Mouse (Mus musculus) stomach, embryonic 14.5 days (tissue): Measurements from ENCODE around the gene Gm3435. TPM values are rescaled to one million over a fixed set of nuclear protein-coding genes. Genes with fewer than 3 reads are reported as not detected.
"Not testable (repeated sequence)": the region's sequence is repeated elsewhere in the genome, so short reads cannot be mapped to it uniquely, and the experiment has no call there.

Experiments
- ATAC-seq: fragments of 200-750 bp; cut with Nextera tagmentation; 2 replicates; pipeline ENCODE4 v1.8.0; 2017; ENCODE audit warnings: low read depth, moderate TSS enrichment; ENCODE audit not compliant: insufficient number of reproducible peaks, insufficient read depth, low FRiP score
- H3K27ac ChIP-seq: fragments of 300-500 bp; sonication (generic); 2 replicates; pipeline ENCODE4 v1.5.1; 2014; ENCODE audit warnings: mild to moderate bottlenecking, low read length, moderate library complexity, mixed read lengths
- H3K27me3 ChIP-seq: fragments of 300-500 bp; sonication (generic); 2 replicates; pipeline ENCODE4 v1.6.1; 2014; ENCODE audit warnings: low read length, control low read depth, mixed read lengths; ENCODE audit not compliant: control insufficient read depth, insufficient read depth
- H3K36me3 ChIP-seq: fragments of 300-500 bp; sonication (generic); 2 replicates; pipeline ENCODE4 v1.6.1; 2014; ENCODE audit warnings: mild to moderate bottlenecking, control low read depth, low read length, moderate library complexity, mixed read lengths; ENCODE audit not compliant: control insufficient read depth, insufficient read depth
- H3K4me1 ChIP-seq: fragments of 300-500 bp; sonication (generic); 2 replicates; pipeline ENCODE4 v1.6.1; 2014; ENCODE audit warnings: low read length, control low read depth, mixed read lengths; ENCODE audit not compliant: control insufficient read depth, insufficient read depth
- H3K4me2 ChIP-seq: fragments of 300-500 bp; sonication (generic); replicated peaks from 2 replicates; pipeline ENCODE4 v1.6.1; 2014; ENCODE audit warnings: low read depth, low read length, control low read depth
- H3K4me3 ChIP-seq: fragments of 300-500 bp; sonication (generic); 2 replicates; pipeline ENCODE4 v1.5.1; 2014; ENCODE audit warnings: low read depth, low read length, control low read depth
- H3K9ac ChIP-seq: fragments of 300-500 bp; sonication (generic); replicated peaks from 2 replicates; pipeline ENCODE4 v1.6.1; 2014; ENCODE audit warnings: low read depth, mild to moderate bottlenecking, control low read depth, low read length, moderate library complexity, mixed read lengths
- H3K9me3 ChIP-seq: fragments of 300-500 bp; sonication (generic); 2 replicates; pipeline ENCODE4 v1.6.1; 2016; ENCODE audit warnings: low read depth, low read length, control low read depth; ENCODE audit not compliant: control insufficient read depth
- WGBS: fragments of 180-500 bp; shearing (Covaris S2); extraction: QIAGEN DNeasy Blood & Tissue Kit; methylation state at CpG from one replicate; pipeline ENCODE4 v1.1.7; 2014; 5-methylcytosine and 5-hydroxymethylcytosine counted together
- polyA plus RNA-seq: library from polyadenylated mRNA; unstranded; fragments of >200 nt; fragmentation: Nextera tagmentation; extraction: Ambion mirVana; gene quantifications from 2 replicates; pipeline ENCODE4 v1.2.1, GENCODE M21; 2014

Gm3435 gene
- polyA plus RNA-seq, 1 experiment from 2014 or later = 4.2 TPM

DNA sequence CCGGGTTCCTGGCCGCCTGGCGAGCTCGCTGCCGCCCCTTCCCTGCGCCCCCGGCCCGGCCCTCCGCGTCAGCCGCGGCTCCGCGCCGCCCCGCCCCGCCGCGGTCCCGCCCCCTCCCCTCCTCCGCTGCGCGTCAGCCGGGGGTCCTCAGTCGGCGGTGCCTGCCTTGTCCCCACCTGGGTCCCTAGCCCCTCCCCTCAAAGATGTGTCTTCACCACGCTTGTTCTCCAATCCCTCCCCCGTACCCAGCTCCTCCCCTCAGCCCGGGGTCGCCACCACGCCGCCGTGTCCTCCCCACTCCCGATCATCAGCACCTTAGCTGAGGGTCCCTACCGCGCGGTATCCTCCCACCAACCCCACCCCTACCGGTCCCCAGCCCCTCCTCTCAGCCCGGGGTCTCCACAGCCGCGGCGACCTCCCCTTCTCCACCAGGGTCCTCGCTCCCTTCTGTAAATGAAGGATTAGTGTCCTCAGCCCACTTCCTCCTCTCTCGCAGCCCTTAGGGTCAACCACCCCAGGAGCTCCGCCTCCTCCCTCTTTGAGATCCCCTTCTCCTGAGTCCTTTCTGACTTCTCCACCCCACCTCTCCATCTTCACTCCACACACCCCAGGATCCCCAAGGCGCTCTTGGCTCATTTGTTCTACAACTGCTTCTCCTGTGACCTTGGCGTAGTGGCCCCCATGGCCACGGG, 14.7 kb downstream of the Gm3435 start:
- not testable (repeated sequence) for H3K9ac ChIP-seq, H3K4me3 ChIP-seq, H3K36me3 ChIP-seq, H3K9me3 ChIP-seq, H3K4me2 ChIP-seq, H3K27me3 ChIP-seq, H3K27ac ChIP-seq, H3K4me1 ChIP-seq
- ATAC-seq = peak; percentile 86
- WGBS = no CpG with 5 or more reads among the region's 48 CpGs

GRCm38 (mm10) chr17:15025513-15025912, 15.5 kb downstream of the Gm3435 start:
- H3K4me1 ChIP-seq, H3K27me3 ChIP-seq, H3K36me3 ChIP-seq, H3K4me3 ChIP-seq, H3K9me3 ChIP-seq, H3K4me2 ChIP-seq, H3K27ac ChIP-seq, H3K9ac ChIP-seq, ATAC-seq: not testable (repeated sequence)
- no CpG with 5 or more reads among the region's 6 CpGs for WGBS

DNA sequence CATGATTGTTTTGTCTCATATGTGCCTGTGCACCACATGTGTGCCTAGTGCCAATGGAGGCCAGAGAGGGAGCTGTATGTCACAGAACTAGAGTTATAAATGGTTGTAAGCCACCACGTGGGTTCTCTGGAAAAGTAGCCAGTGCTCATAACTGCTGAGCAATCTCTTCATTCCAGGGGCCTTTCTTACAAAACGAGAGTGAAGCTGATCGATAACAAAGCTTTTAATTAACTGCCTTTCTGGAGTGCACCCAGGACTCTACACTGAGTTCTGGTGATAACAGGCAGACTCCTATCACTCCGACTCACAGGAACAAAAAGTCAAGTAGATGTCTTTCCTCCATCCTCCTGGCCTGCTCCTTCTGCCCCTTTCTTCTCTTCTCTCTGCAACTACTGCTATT, 21.4 kb downstream of the Gm3435 start:
- H3K4me3 ChIP-seq, ATAC-seq, H3K36me3 ChIP-seq, H3K9ac ChIP-seq, H3K27me3 ChIP-seq, H3K27ac ChIP-seq, H3K4me2 ChIP-seq, H3K4me1 ChIP-seq, H3K9me3 ChIP-seq: not testable (repeated sequence)
- WGBS = no CpG with 5 or more reads among the region's 4 CpGs

GRCm38 (mm10) chr17:15040455-15040854, 30.5 kb downstream of the Gm3435 start:
- H3K4me1 ChIP-seq, H3K9ac ChIP-seq, H3K4me3 ChIP-seq, H3K4me2 ChIP-seq, H3K27me3 ChIP-seq, H3K27ac ChIP-seq, ATAC-seq, H3K9me3 ChIP-seq, H3K36me3 ChIP-seq: not testable (repeated sequence)
- no CpG with 5 or more reads among the region's 3 CpGs for WGBS

DNA sequence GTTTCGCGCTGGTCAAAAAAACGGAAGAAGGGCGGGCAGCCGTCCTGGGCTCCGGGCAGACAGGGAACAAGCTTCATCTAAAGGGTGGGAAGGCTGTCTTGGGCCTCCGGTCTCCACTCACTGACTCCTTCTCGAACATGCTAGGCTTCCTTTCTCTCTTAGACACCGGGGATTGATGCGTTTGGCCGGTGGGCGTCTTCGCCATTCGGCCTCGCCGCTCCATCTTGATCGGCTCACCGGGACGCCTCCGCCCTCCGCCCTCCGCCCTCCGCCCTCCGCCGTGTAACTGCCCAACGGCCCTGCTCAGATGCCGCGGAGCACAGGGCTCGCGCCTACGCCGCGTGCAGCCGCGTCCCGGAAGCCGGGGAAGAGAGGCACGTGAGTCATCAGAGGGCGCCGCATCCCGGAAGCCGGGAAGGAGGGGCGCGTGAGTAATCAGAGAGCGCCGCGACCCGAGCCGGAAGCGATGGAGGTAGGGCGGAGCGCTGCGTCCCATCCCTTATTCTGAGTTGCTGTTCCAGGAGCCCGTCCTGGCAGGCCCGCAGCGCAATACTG, 31.3 kb downstream of the Gm3435 start, which contains the start of the genes Ermard, Tcte3 and Gm3448:
Gene Ermard, plus strand, starts transcription at position 34 of the 555 bp plus-strand sequence.
Gene Tcte3, minus strand, starts transcription at position 314 of the 555 bp plus-strand sequence.
Gene Gm3448, minus strand, starts transcription at position 363 of the 555 bp plus-strand sequence.
- 0% methylated on average over 9 of the region's 56 CpGs for WGBS
- H3K4me2 ChIP-seq, H3K9ac ChIP-seq, H3K4me3 ChIP-seq, H3K9me3 ChIP-seq, H3K4me1 ChIP-seq, H3K36me3 ChIP-seq, H3K27me3 ChIP-seq, H3K27ac ChIP-seq: not testable (repeated sequence)
- ATAC-seq = peak; percentile 98

GRCm38 (mm10) chr17:15050338-15050737, 40.4 kb downstream of the Gm3435 start:
- not testable (repeated sequence) for ATAC-seq, H3K4me1 ChIP-seq, H3K9ac ChIP-seq, H3K36me3 ChIP-seq, H3K27me3 ChIP-seq, H3K4me2 ChIP-seq, H3K4me3 ChIP-seq, H3K27ac ChIP-seq, H3K9me3 ChIP-seq
- no CpG with 5 or more reads among the region's 1 CpGs for WGBS

GRCm38 (mm10) chr17:15052766-15053165, 42.8 kb downstream of the Gm3435 start:
- not testable (repeated sequence) for H3K9me3 ChIP-seq, H3K4me3 ChIP-seq, H3K27ac ChIP-seq, H3K9ac ChIP-seq, H3K27me3 ChIP-seq, H3K4me2 ChIP-seq, H3K4me1 ChIP-seq, ATAC-seq, H3K36me3 ChIP-seq
- 77% methylated on average over 1 of the region's 1 CpGs for WGBS

- not testable (repeated sequence) for H3K9me3 ChIP-seq, H3K27me3 ChIP-seq, H3K4me3 ChIP-seq, ATAC-seq, H3K27ac ChIP-seq, H3K36me3 ChIP-seq, H3K4me1 ChIP-seq, H3K4me2 ChIP-seq, H3K9ac ChIP-seq
- 91% methylated on average over 5 of the region's 8 CpGs for WGBS
Observed at GRCm38 (mm10) chr17:15053183-15053828, 43.3 kb downstream of the Gm3435 start.
